Mouse (Mus musculus): Measurements from ENCODE around the gene Xpot.

Gene Xpot

DNA sequence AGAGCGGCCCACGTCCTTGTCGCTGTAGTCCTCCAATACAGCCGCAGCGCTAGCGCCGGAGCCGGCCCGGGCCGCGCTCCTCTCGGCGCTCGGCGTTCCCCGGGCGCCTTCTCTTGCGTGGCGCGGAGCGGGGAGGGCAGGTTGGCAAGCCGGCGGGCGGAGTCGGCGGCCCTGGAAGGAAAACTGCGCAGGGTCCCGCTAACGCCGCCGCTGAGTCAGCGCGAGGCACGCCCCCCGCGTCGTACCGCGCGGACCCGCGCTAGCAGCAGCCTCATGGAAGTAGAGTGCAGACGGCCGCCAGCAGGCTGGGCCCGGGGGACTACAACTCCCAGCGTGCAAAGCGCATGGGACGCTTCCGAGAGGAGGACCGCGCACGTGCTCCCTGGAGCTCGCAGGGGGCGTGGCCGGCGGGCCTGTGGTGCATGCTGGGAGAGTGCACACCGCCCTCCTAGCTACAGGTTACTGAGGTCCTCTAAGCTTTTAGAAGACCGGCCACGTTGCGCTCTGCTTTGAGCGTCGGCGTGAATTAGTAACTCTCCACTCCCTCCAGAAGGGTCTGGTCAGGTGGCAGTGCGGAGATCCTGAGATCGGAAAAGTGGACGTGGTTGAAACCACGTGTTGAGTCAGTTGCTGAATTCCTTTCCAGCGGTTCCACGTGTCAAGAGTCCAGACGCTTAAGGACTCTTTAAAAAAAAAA is at the start of gene Xpot:
TSS of gene Xpot (minus strand) at position 147 of the 697 bp plus-strand sequence.
- peak; percentile 84 for DNase-seq (ENCODE audit: low spot score)

DNA sequence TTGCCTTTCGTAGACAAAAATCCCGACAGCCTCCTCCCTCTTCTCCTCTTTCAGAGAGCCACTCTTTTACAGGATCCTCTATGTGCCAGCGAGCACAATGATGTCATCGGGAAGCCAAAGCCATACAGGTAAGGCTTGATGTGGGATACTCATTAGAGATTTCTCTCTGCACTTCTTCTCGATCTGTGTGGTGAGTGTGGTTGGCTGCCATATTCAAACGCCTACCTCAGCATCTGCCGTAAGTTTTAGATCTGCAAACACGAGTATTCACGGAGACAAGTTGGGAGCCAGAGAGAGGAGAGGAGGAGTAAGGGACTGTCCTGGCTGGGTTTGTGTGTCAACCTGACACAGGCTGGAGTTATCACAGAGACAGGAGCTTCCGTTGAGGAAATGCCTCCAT is 43.0 kb upstream of the Xpot start:
- DNase-seq (ENCODE audit: low spot score): no peak

DNA sequence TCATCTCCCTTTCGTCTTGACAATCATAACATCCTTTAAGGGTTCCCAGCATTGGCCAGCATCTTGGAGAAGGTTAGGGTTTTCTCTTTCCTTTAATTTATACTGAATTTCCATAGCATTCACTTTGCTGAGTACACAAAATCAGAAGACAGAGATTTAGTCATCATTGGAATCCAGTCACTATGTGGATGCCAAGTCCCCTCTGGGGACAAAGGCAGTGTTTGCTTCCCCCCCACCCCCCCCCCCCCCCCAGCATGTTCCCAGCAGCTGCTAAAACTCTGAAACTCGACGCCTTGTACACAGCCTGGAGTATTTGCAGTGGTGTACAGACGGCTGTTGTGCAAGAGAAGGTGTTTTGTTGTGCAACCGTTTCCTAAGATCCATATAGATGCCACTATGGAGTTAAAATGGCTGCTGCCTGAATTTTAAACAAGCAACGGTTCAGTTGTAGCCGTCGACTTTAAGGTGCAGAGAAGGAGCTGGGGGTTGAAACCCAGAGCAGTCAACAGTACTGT is 39.6 kb upstream of the Xpot start:
- no peak for DNase-seq (ENCODE audit: low spot score)

DNA sequence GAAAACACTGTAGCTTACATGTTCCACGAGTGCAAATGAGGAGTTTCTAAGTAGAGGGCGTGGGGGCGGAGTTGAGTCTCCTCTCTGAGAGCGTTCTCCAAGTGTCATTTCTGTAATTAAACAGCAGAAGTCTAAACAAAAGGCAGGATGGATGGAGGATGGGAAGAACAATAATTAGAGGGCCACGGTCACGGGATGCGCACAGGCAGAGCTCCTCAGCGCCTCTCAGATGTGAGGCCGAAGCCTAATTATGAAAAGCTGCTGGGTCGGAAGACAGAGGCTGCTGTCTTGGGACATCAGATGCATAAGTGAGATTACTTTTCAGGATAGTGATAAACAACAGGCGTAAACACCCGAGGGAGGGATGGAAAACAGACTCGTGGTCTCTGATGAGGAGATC is 37.5 kb upstream of the Xpot start:
- no peak for DNase-seq (ENCODE audit: low spot score)

DNA sequence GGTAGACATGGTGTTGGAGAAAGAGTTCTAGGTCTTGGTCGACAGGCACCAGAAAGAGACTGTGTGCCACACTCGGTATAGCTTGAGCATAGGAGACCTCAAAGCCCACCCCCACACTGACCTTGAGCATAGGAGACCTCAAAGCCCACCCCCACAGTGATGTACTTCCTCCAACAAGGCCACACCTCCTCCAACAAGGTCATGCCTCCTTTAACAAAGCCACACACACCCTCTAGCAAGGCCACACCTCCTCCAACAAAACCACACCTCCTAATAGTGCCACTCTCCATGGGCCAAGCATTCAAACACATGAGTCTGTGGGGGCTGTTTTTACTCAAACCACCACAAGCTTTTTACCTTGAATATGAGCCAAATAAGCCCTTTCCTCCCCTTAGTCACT is 36.6 kb upstream of the Xpot start:
- no peak for DNase-seq (ENCODE audit: low spot score)

- DNase-seq (ENCODE audit: low spot score): no peak
Measured at GRCm38 (mm10) chr10:121655907-121656306, 29.8 kb upstream of the Xpot start.

DNA sequence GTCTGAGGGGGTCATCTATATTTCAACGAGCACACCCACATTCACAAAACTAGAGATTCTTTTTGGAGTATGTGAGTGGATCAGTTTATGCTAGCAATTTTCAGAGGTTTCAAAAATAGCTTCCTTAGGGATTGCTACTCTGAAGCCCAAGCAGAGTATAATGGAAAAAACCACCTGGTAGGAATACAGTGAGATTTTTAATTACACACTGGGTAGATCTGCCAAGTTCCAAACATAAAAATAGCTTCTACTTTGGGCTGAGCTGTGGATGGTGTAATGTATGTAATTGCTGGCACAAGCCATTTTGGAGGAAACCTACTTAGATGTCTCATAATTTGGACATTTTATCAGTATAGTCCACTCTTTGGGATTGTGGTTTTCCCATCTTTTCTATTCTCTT is 26.9 kb upstream of the Xpot start:
- DNase-seq (ENCODE audit: low spot score): no peak

DNA sequence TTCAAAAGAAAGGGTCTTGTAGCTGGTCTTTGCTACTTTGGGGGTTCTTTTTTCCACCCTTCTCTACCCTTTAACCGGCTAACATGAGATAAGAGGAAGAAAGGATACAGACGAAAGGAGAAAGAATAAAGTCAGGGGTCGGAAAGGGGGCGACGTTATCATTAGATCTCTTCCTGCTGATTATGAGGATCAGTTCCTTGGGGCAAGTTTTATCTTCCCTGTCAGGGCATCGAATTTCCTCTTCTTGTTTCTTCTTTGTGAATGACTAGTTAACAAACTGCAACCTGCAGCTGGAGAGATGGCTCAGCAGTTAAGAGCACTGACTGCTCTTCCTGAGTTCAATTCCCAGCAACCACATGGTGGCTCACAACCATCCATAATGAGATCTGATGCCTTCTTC is 20.2 kb upstream of the Xpot start:
- DNase-seq (ENCODE audit: low spot score): no peak

DNA sequence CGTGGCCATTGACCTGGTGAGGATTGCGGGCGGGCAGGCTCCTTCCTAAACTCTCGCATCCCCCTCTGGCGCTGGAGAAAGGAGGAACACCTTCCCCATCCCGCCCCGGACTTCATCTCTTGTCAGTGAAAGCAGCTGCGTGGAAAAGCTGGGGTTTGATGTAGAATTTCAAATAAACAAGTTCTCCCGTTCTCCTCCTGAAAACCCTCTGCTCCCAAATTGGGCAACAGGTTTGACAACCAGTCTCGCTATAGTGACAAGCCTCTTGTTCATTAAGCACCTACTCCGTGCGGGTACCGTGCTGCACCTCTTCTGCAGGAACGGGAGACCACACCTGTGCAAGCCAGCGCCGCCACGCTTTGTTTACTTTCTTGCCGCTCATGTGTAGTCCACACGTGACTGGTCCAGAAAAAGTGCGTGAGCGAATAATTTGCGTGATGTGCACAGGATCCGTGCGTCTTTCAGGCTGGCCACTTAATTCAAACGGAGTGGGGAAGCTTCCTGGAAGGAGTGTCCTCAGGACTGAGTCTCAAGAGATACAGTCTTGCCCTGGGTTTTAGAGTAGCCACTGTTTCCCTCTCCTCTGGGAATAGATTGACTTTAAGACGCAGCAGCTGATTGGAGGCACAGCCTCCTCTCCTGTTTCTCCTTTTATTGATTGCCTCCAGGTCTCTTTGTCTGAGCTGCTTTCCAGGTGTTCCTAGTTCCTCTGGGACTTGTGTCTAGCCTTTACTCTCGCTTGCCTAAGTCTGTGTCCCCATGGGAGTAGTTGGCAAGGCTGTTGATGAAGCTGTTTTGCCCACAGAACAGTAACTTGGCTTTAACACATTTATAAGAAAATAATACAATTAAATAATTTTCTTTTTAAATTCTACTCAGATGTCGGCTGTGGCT is 16.2 kb upstream of the Xpot start:
- DNase-seq (ENCODE audit: low spot score): no peak

- DNase-seq (ENCODE audit: low spot score): no peak
Measured at GRCm38 (mm10) chr10:121641272-121642053, 15.3 kb upstream of the Xpot start, which contains the start of gene D930020B18Rik. Gene D930020B18Rik (plus strand): TSS chr10:121641588.

DNA sequence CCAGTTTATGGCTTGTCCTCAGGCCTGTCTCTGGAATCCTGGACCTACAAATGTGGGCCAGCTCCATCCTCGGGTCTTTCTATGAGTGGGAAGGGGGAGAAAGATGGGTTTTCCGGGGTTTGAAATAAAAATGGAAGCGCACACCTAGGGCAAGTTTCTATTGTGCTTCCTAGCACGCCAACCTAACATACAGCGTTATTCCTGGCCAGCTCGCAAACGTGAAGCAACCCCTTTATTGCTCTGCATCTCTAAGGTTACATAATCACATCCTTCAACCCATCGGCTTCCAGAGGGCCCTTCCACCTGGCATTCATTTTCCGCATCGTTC is 14.8 kb upstream of the Xpot start:
- no peak for DNase-seq (ENCODE audit: low spot score)

DNA sequence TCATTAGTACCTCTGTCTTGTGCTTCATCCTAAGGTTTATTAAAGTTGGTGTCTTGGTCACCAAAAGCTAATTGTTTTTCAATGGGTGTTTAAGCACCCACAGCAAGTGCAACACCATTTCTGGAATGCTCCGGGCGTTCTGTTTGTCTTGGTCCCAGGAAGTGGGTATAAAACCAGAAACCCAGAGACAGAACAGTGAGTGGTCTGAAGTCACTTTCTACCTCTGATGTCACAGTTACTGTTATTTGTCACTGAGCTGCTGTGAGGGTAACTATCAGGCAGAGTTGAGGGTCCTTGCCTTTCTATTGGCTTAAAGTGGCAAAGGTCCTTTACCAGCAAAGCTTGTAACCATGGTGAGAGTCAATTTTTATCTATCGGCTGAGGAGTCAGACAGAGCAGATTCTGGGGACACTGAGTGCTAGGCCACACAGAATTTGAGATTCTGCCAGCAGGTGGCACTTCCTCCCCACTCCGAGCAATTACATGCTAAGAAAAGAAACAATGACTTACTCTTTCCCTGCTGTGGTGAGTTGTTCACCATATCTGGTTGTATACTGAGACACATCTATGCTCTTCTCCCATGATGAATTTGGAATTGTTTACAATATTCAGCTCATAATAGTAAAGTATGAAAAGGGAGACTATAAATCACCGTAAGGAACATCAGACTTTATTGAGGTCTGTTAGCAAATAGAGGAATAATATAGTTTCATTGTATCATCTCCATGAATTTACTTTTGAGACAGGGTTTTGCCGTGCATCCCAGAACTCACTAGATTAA is 14.2 kb upstream of the Xpot start:
- no peak for DNase-seq (ENCODE audit: low spot score)

DNA sequence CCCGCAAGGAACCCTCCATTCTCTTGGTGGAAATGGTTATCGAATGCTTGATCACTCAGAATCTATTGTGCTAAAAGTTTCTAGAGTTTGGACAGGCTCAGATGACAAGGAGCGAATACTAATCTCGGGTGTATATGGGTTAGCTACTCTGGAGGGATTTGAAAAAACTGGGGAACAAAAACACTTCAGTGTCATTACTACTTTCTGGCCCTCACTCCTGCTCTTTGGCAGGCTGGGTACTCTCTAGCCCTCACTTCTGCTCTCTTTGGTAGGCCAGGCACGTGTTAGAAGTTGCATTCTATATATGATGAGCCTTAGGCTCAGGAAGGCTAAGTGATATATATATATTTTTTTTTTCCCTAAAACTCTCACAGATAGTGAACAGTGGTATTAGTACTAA is 13.4 kb upstream of the Xpot start:
- DNase-seq (ENCODE audit: low spot score): no peak

DNA sequence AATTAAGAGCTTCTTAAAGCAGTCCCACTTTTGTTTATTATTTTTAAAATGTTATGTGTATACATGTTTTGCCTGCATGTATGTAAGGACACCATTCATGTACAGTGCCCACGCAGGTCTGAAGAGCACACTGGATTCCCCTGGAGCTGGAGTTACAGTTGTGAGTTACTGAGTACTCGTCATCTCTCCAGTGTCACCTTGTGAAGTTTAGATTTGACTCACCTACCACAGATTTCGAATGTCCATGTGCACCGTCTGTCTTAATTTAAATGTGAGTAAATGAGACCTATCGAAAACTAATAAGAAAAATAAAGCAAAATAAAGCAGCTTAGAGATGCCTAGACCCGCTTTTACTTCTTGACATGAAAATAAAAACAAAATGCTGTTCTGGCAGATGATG is 10.1 kb upstream of the Xpot start:
- DNase-seq (ENCODE audit: low spot score): no peak

DNA sequence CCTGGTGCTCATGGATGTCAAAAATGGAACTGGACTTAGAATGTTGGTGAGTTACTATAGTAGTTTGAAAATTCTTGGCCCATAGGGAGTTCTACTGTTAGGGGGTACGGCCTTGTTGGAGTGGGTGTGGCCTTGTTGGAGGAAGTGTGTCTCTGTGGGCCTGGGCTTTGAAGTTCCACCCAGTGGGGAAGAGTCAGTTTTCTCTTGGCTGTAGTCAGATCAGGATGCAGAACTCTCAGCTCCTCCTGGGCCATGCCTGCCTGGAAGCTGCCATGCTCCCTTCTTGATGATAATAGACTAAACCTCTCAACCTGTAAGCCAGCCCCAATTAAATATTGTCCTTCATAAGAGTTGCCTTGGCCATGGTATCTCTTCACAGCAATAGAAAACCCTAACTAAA is 8.0 kb upstream of the Xpot start:
- no peak for DNase-seq (ENCODE audit: low spot score)

DNA sequence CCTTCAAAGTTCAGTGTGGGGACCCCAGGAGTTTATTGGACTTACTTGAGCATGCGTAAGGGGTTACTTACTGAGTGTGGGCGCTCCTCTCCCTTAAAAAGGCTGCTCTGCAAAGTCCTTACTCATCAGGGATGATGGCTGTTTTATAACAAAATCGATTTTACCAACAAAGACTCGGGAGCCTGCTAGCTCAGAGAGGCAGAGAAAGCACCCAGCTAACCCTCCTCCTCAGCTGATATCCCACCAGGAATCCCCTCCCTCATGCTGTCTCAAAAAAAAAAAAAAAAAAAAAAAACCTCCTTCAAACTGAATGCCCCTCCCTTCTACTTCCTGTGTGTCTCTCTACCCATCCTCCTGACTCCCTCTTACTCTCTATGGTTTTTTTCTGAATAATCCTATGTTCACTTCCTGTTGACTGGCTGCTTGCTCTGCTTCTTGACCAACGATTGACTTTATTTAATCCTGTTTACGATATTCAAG is 2.5 kb upstream of the Xpot start:
- no peak for DNase-seq (ENCODE audit: low spot score)

GRCm38 (mm10) chr10:121627216-121627852 is 1.2 kb upstream of the Xpot start:
- no peak for DNase-seq (ENCODE audit: low spot score)

GRCm38 (mm10) chr10:121625407-121626185 is 536 bp downstream of the Xpot start:
- no peak for DNase-seq (ENCODE audit: low spot score)

DNA sequence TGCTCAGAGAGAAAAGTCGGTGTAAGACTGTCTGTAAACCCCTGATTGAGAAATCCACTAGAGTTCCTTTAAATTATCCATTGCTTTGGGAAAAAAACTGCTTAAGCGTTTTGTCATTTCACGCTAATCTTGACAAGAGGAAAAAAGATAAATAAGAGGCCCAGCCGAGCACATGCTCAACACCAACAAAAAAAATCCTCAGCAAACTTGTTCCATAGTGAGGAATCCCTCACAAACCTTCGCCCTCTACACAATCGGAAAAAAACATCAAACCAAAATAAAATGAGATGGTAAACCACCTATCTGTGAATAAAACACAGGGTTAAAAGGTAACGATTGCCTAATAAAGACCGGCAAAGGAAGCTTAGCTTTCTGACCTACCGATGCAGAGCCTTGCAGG is 1.1 kb downstream of the Xpot start:
- no peak for DNase-seq (ENCODE audit: low spot score)

GRCm38 (mm10) chr10:121623670-121624069 is 2.5 kb downstream of the Xpot start:
- DNase-seq (ENCODE audit: low spot score): no peak
